Mouse (Mus musculus) liver, adult 2 months (tissue): ENCODE measurements at regions not wholly inside any gene's neighbourhood (a gene's known extent, or its start where the extent isn't known, plus 50 kb on each side); places are given as distances from the start of the nearest gene placed in this dataset.

Experiments
- CTCF ChIP-seq: fragments of 200-500 bp; IDR thresholded peaks from 2 replicates; pipeline ENCODE4 v1.5.1; 2011; ENCODE audit warnings: low read depth, low read length, control low read depth
- POLR2A ChIP-seq: fragments of 200-500 bp; IDR thresholded peaks from 2 replicates; pipeline ENCODE4 v1.6.1; 2011; ENCODE audit warnings: low read length, control low read depth; ENCODE audit not compliant: insufficient read depth; ENCODE audit errors: extremely low read depth

DNA sequence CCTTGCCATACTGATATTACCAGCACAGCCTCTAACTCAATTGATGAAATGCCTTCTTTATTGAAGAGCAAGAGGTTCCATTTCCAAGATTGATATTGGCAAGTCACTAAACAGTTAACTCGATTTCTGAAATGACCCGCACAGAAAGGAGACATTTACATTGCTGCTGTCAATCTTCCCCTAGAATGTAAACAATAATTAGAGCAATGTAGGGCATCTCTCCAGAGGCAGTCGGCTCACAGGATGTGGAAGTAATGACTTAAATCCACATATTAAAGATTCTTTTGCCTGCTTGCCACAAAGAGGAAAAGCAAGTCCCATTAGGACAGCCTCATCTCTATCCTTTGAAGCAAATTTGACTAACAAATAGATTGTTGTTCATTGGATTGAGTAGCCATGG is 261.0 kb upstream of the Nsun2 start:
- TF ChIP-seq CTCF (no peak), POLR2A (no peak)
